Mouse (Mus musculus) spleen, adult 2 months (tissue): ENCODE data around the gene Itgb7.

ENCODE experiments used
- CTCF ChIP-seq: fragments of 200-500 bp; IDR thresholded peaks from 2 replicates; pipeline ENCODE4 v1.5.1; 2011; ENCODE audit warnings: mild to moderate bottlenecking, inconsistent platforms; ENCODE audit not compliant: insufficient read depth, insufficient read length, insufficient replicate concordance; ENCODE audit errors: extremely low read depth
- POLR2A ChIP-seq: fragments of 200-500 bp; IDR thresholded peaks from 2 replicates; pipeline ENCODE4 v1.6.1; 2011; ENCODE audit warnings: low read depth, low read length, inconsistent platforms

DNA sequence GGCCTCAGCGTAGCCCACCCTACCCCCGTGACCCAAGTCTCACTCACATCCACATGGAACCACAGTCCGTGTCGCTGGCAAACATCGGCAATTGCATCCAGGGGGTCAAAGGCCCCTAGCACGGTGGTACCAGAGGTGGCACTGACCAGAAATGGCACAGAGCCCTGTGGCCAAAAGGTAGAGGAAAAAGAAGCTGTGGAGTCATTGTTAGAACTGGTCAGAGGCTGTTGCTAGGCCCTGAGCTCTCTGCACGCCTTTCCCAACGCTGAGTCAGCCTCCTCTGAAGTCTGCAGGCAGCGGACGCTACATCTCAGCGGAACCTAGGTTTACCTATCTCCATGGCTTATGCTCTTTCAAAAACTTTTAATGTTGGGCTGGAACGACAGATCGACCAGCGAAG, 51.8 kb downstream of the Itgb7 start:
- no peak for TF ChIP-seq POLR2A
- no peak for TF ChIP-seq CTCF
